Mouse (Mus musculus) midbrain, embryonic 16.5 days (tissue): ENCODE results near the gene Klc4. TPM values are rescaled to one million over a fixed set of nuclear protein-coding genes. Genes with fewer than 3 reads are reported as not detected.

ENCODE experiments used
- ATAC-seq: fragments of 200-750 bp; cut with Nextera tagmentation; 2 replicates; pipeline ENCODE4 v1.8.0; 2017; ENCODE audit warnings: moderate TSS enrichment
- H3K27ac ChIP-seq: fragments of 300-500 bp; sonication (generic); 2 replicates; pipeline ENCODE4 v1.5.1; 2014; ENCODE audit warnings: mild to moderate bottlenecking, low read length, mixed read lengths
- H3K27me3 ChIP-seq: fragments of 300-500 bp; sonication (generic); 2 replicates; pipeline ENCODE4 v1.6.1; 2014; ENCODE audit warnings: low read depth, low read length, mixed read lengths; ENCODE audit not compliant: control insufficient read depth, insufficient read depth
- H3K36me3 ChIP-seq: fragments of 300-500 bp; sonication (generic); 2 replicates; pipeline ENCODE4 v1.6.1; 2014; ENCODE audit warnings: mild to moderate bottlenecking, low read length, moderate library complexity, mixed read lengths; ENCODE audit not compliant: control insufficient read depth, insufficient read depth
- H3K4me1 ChIP-seq: fragments of 300-500 bp; sonication (generic); 2 replicates; pipeline ENCODE4 v1.6.1; 2014; ENCODE audit warnings: mild to moderate bottlenecking, low read length, mixed read lengths; ENCODE audit not compliant: control insufficient read depth, insufficient read depth
- H3K4me2 ChIP-seq: fragments of 300-500 bp; sonication (generic); 2 replicates; pipeline ENCODE4 v1.6.1; 2014; ENCODE audit warnings: mild to moderate bottlenecking, low read length, mixed read lengths
- H3K4me3 ChIP-seq: fragments of 300-500 bp; sonication (generic); 2 replicates; pipeline ENCODE4 v1.5.1; 2014; ENCODE audit warnings: low read depth, mild to moderate bottlenecking, low read length, moderate library complexity, mixed read lengths
- H3K9ac ChIP-seq: fragments of 300-500 bp; sonication (generic); 2 replicates; pipeline ENCODE4 v1.6.1; 2014; ENCODE audit warnings: low read depth, low read length, mixed read lengths
- H3K9me3 ChIP-seq: fragments of 300-500 bp; sonication (generic); replicated peaks from 2 replicates; pipeline ENCODE4 v1.6.1; 2014; ENCODE audit warnings: mild to moderate bottlenecking, low read length, mixed read lengths; ENCODE audit not compliant: control insufficient read depth, poor library complexity, severe bottlenecking
- WGBS: fragments of 180-500 bp; shearing (Covaris S2); extraction: QIAGEN DNeasy Blood & Tissue Kit; methylation state at CpG from one replicate; pipeline ENCODE4 v1.1.7; 2014; 5-methylcytosine and 5-hydroxymethylcytosine counted together
- polyA plus RNA-seq: library from polyadenylated mRNA; unstranded; fragments of >200 nt; fragmentation: Nextera tagmentation; extraction: Ambion mirVana; gene quantifications from 2 replicates; pipeline ENCODE4 v1.2.1, GENCODE M21; 2015

Klc4 gene
- polyA plus RNA-seq, 1 experiment from 2014 or later: 32.4 TPM

- H3K27ac ChIP-seq: peak overlapping the region; percentile 88
- H3K27me3 ChIP-seq: no peaks in the 10 kb centered on the region
- peak overlapping the region; percentile 75 for H3K4me3 ChIP-seq
- H3K4me1 ChIP-seq: peaks cover 25% of the 10 kb centered on the region
- peaks cover 32% of the 10 kb centered on the region for H3K36me3 ChIP-seq
- peak overlapping the region; percentile 77 for H3K4me2 ChIP-seq
- H3K9ac ChIP-seq: peak overlapping the region; percentile 82
- 1% methylated on average over 34 of the region's 34 CpGs for WGBS
- H3K9me3 ChIP-seq: no peaks in the 10 kb centered on the region
- ATAC-seq: peak; percentile 60
Measured at GRCm38 (mm10) chr17:46679843-46680759, 34.3 kb upstream of the Klc4 start.

- no peaks in the 10 kb centered on the region for H3K27me3 ChIP-seq
- no peak overlapping the region for H3K4me3 ChIP-seq
- H3K9me3 ChIP-seq: no peaks in the 10 kb centered on the region
- H3K36me3 ChIP-seq: peaks cover 31% of the 10 kb centered on the region
- H3K4me1 ChIP-seq: peaks cover 32% of the 10 kb centered on the region
- peak overlapping the region; percentile 77; the same call in 1 of the 2 replicates for H3K4me2 ChIP-seq
- 66% methylated on average over 9 of the region's 9 CpGs for WGBS
- H3K9ac ChIP-seq: no peak overlapping the region
- H3K27ac ChIP-seq: no peak overlapping the region
- no peak for ATAC-seq
Measured at GRCm38 (mm10) chr17:46678911-46679310, 33.1 kb upstream of the Klc4 start.

GRCm38 (mm10) chr17:46678416-46678815, 32.6 kb upstream of the Klc4 start, which contains the start of gene Mea1:
TSS of gene Mea1 (plus strand) at chr17:46678793.
- Histone ChIP-seq H3K4me3 (peak within 1 kb of the TSS; percentile 75), H3K4me1 (peaks cover 35% of the 10 kb centered on the region), H3K27me3 (no peaks in the 10 kb centered on the region), H3K9me3 (no peaks in the 10 kb centered on the region), H3K27ac (no peak within 1 kb of the TSS), H3K9ac (peak within 1 kb of the TSS; percentile 82), H3K4me2 (peak within 1 kb of the TSS; percentile 77), H3K36me3 (peaks cover 26% of the 10 kb centered on the region)
- 88% methylated on average over 8 of the region's 9 CpGs for WGBS
- ATAC-seq: no peak

GRCm38 (mm10) chr17:46674530-46675283, 28.9 kb upstream of the Klc4 start:
- Histone ChIP-seq H3K9ac (peak overlapping the region; percentile 60), H3K27me3 (no peaks in the 10 kb centered on the region), H3K9me3 (no peaks in the 10 kb centered on the region), H3K4me3 (peak overlapping the region; percentile 88), H3K36me3 (peaks cover 27% of the 10 kb centered on the region), H3K4me2 (peak overlapping the region; percentile 89), H3K4me1 (peaks cover 32% of the 10 kb centered on the region), H3K27ac (peak overlapping the region; percentile 72)
- WGBS: 17% methylated on average over 14 of the region's 15 CpGs
- ATAC-seq: peak; percentile 46

- peak within 1 kb of the TSS; percentile 69 for H3K9ac ChIP-seq
Measured at GRCm38 (mm10) chr17:46673850-46674529, 28.2 kb upstream of the Klc4 start, which contains the start of gene Rrp36. TSS of gene Rrp36 (minus strand) at chr17:46674352.

GRCm38 (mm10) chr17:46669911-46670310, 24.1 kb upstream of the Klc4 start:
- peaks cover 18% of the 10 kb centered on the region for H3K4me1 ChIP-seq
- H3K36me3 ChIP-seq: peaks cover 31% of the 10 kb centered on the region
- no peaks in the 10 kb centered on the region for H3K9me3 ChIP-seq
- no peak overlapping the region for H3K27ac ChIP-seq
- no peak for ATAC-seq
- 98% methylated on average over 10 of the region's 10 CpGs for WGBS
- H3K4me2 ChIP-seq: no peak overlapping the region
- H3K4me3 ChIP-seq: no peak overlapping the region
- H3K27me3 ChIP-seq: no peaks in the 10 kb centered on the region
- H3K9ac ChIP-seq: no peak overlapping the region

More at GRCm38 (mm10) chr17:46673850-46674529, 28.2 kb upstream of the Klc4 start, which contains the start of gene Rrp36:
- Histone ChIP-seq H3K4me2 (peak within 1 kb of the TSS; percentile 89), H3K27me3 (no peaks in the 10 kb centered on the region), H3K4me3 (peak within 1 kb of the TSS; percentile 88), H3K4me1 (peaks cover 25% of the 10 kb centered on the region), H3K36me3 (peaks cover 34% of the 10 kb centered on the region), H3K9me3 (no peaks in the 10 kb centered on the region), H3K27ac (peak within 1 kb of the TSS; percentile 72)
- under 1% methylated on average over 43 of the region's 43 CpGs for WGBS
- peak; percentile 91 for ATAC-seq

GRCm38 (mm10) chr17:46667712-46668111, 21.9 kb upstream of the Klc4 start:
- Histone ChIP-seq H3K4me1 (peaks cover under 1% of the 10 kb centered on the region), H3K4me3 (no peak overlapping the region), H3K27me3 (no peaks in the 10 kb centered on the region), H3K4me2 (no peak overlapping the region), H3K36me3 (peaks cover 46% of the 10 kb centered on the region), H3K27ac (no peak overlapping the region), H3K9me3 (no peaks in the 10 kb centered on the region), H3K9ac (no peak overlapping the region)
- WGBS: 95% methylated on average over 16 of the region's 16 CpGs
- no peak for ATAC-seq

GRCm38 (mm10) chr17:46662730-46663129, 16.9 kb upstream of the Klc4 start:
- no peaks in the 10 kb centered on the region for H3K9me3 ChIP-seq
- no peak overlapping the region for H3K27ac ChIP-seq
- no peak overlapping the region for H3K4me3 ChIP-seq
- H3K4me2 ChIP-seq: no peak overlapping the region
- no peaks in the 10 kb centered on the region for H3K4me1 ChIP-seq
- H3K9ac ChIP-seq: no peak overlapping the region
- ATAC-seq: no peak
- H3K27me3 ChIP-seq: no peaks in the 10 kb centered on the region
- H3K36me3 ChIP-seq: peaks cover 63% of the 10 kb centered on the region
- 95% methylated on average over 5 of the region's 5 CpGs for WGBS
